In genomic region chr2:32966689-32967631, GRCm38 (mm10) we compare ENCODE assay signal across 8 mouse cellular contexts. TPM values are rescaled to one million over a fixed set of nuclear protein-coding genes. Genes with fewer than 3 reads are reported as not detected.
A peak's percentile ranks its signal among the peaks of the same experiment; 100 is the strongest.
DNase-seq lines count a peak whose midpoint lies in the region; ATAC-seq and TF ChIP-seq lines count a peak whose summit lies in the region.

No protein-coding gene starts in this region.

- peak; percentile 95 for TF ChIP-seq POLR2A in bone marrow, adult 2 months (IDR thresholded peaks at IDR 0.05; ENCODE audit: borderline replicate concordance, control insufficient read depth, low read depth, low read length)

- peak overlapping the region; percentile 74 for H3K9ac ChIP-seq in embryonic facial prominence, embryonic 15.5 days

- peaks cover 25% of the 10 kb centered on the region for H3K36me3 ChIP-seq in embryonic facial prominence, embryonic 15.5 days

- H3K4me3 ChIP-seq in bone marrow, adult 2 months (replicated peaks; ENCODE audit: control insufficient read depth, low read depth, low read length): peak overlapping the region; percentile 92
- peak overlapping the region; percentile 64 for H3K4me3 ChIP-seq in embryonic facial prominence, embryonic 15.5 days (replicated peaks)

- peak; percentile 84 for ATAC-seq in embryonic facial prominence, embryonic 15.5 days (ENCODE audit: insufficient number of reproducible peaks, low FRiP score, low TSS enrichment, low read depth)

- peak overlapping the region; percentile 74 for H3K4me2 ChIP-seq in embryonic facial prominence, embryonic 15.5 days (replicated peaks)

- no peaks in the 10 kb centered on the region for H3K9me3 ChIP-seq in embryonic facial prominence, embryonic 15.5 days (replicated peaks)

- under 1% methylated on average over 55 of the region's 55 CpGs for WGBS in bone marrow, adult 2 months
- under 1% methylated on average over 55 of the region's 55 CpGs for whole genome bisulfite sequencing in embryonic facial prominence, embryonic 15.5 days

- no peaks in the 10 kb centered on the region for H3K27me3 ChIP-seq in embryonic facial prominence, embryonic 15.5 days

- DNase-seq in A20 (ENCODE audit: low read depth, low spot score): peak; percentile 93
- DNase-seq in heart, adult 8-10 months (ENCODE audit: low spot score): peak; percentile 88
- DNase-seq in kidney, adult 9 months: peak; percentile 91
- DNase-seq in liver: peak; percentile 84
- peak; percentile 67 to 80 for DNase-seq in monocyte, adult 2 months (ENCODE audit: low read depth in 1 of 2, low spot score in 2 of 2)
- peak; percentile 60 to 74 for DNase-seq in spleen, postnatal 14 days (ENCODE audit: low spot score in 2 of 2)

- peaks cover 5% of the 10 kb centered on the region; the same call in 1 of the 2 replicates for H3K4me1 ChIP-seq in bone marrow, adult 2 months (ENCODE audit: control insufficient read depth, insufficient read depth, low read length)
- H3K4me1 ChIP-seq in embryonic facial prominence, embryonic 15.5 days: peaks cover 38% of the 10 kb centered on the region

- peak overlapping the region; percentile 92 for H3K27ac ChIP-seq in bone marrow, adult 2 months (ENCODE audit: control insufficient read depth, insufficient read depth, low read depth, low read length, poor library complexity)
- H3K27ac ChIP-seq in embryonic facial prominence, embryonic 15.5 days (replicated peaks): peak overlapping the region; percentile 98

- TF ChIP-seq CTCF in bone marrow, adult 2 months (IDR thresholded peaks at IDR 0.05; ENCODE audit: control insufficient read depth, insufficient read depth, low read length): peak; percentile 65

RNA-seq across cellular contexts. Expression of gene Lrsam1, which starts 5.5 kb away (rescaled TPM):
- 2.3 and 4.1 TPM in 2 replicates for polyA plus RNA-seq in bone marrow, adult 2 months (2011; ENCODE audit: insufficient read depth, insufficient read length, low replicate concordance, missing spikeins)
- 13.1 and 15.3 TPM in 2 replicates for polyA plus RNA-seq in embryonic facial prominence, embryonic 15.5 days (2015; fragmentation: Nextera tagmentation; extraction: Ambion mirVana)
- 10 to 100 TPM; 13.1 to 21.8 (median 17.5) TPM for total RNA-seq in heart, adult 8-10 months (2022)

RNA-seq across cellular contexts. Expression of gene Rpl12, which starts 5.6 kb away (rescaled TPM):
- polyA plus RNA-seq in bone marrow, adult 2 months (2011; ENCODE audit: insufficient read depth, insufficient read length, low replicate concordance, missing spikeins): 32.7 and 113 TPM in 2 replicates
- polyA plus RNA-seq in embryonic facial prominence, embryonic 15.5 days (2015; fragmentation: Nextera tagmentation; extraction: Ambion mirVana): 141 and 176 TPM in 2 replicates
- 10 to 100 TPM; 56.3 to 66.1 (median 58.9) TPM for total RNA-seq in heart, adult 8-10 months (2022)

RNA-seq across cellular contexts. Expression of gene Slc2a8, which starts 14.9 kb away (rescaled TPM):
- polyA plus RNA-seq in bone marrow, adult 2 months (2011; ENCODE audit: insufficient read depth, insufficient read length, low replicate concordance, missing spikeins): 6.4 and 6.7 TPM in 2 replicates
- 22.2 and 25.2 TPM in 2 replicates for polyA plus RNA-seq in embryonic facial prominence, embryonic 15.5 days (2015; fragmentation: Nextera tagmentation; extraction: Ambion mirVana)
- total RNA-seq in heart, adult 8-10 months (2022): 10 to 100 TPM; 15.2 to 20.2 (median 17.1) TPM

Comparison
In these comparisons a context has a peak if more than half of its experiments do, and no peak if none do; other contexts are left out.
1. Peak in every context shown above with its lines: DNase-seq, ATAC-seq, H3K4me3 ChIP-seq and H3K27ac ChIP-seq.